Mouse (Mus musculus) forebrain, embryonic 16.5 days (tissue): Measurements from ENCODE around the gene Adtrp. TPM values are rescaled to one million over a fixed set of nuclear protein-coding genes. Genes with fewer than 3 reads are reported as not detected.

ENCODE experiments used
- ATAC-seq: fragments of 200-750 bp; cut with Nextera tagmentation; 2 replicates; pipeline ENCODE4 v1.8.0; 2017; ENCODE audit warnings: mild to moderate bottlenecking, moderate library complexity
- H3K27ac ChIP-seq: fragments of 300-500 bp; sonication (generic); 2 replicates; pipeline ENCODE4 v1.5.1; 2014; ENCODE audit warnings: low read length, control low read depth
- H3K27me3 ChIP-seq: fragments of 300-500 bp; sonication (generic); replicated peaks from 2 replicates; pipeline ENCODE4 v1.6.1; 2014; ENCODE audit warnings: low read length; ENCODE audit not compliant: control insufficient read depth, insufficient read depth
- H3K36me3 ChIP-seq: fragments of 300-500 bp; sonication (generic); 2 replicates; pipeline ENCODE4 v1.6.1; 2014; ENCODE audit not compliant: control insufficient read depth, insufficient read depth
- H3K4me1 ChIP-seq: fragments of 300-500 bp; sonication (generic); replicated peaks from 2 replicates; pipeline ENCODE4 v1.6.1; 2014; ENCODE audit warnings: low read length; ENCODE audit not compliant: control insufficient read depth, insufficient read depth
- H3K4me2 ChIP-seq: fragments of 300-500 bp; sonication (generic); 2 replicates; pipeline ENCODE4 v1.6.1; 2014; ENCODE audit warnings: mild to moderate bottlenecking, low read length, control low read depth
- H3K4me3 ChIP-seq: fragments of 300-500 bp; sonication (generic); replicated peaks from 2 replicates; pipeline ENCODE4 v1.5.1; 2014; ENCODE audit warnings: mild to moderate bottlenecking, low read length, control low read depth
- H3K9ac ChIP-seq: fragments of 300-500 bp; sonication (generic); replicated peaks from 2 replicates; pipeline ENCODE4 v1.6.1; 2014; ENCODE audit warnings: low read depth, low read length, control low read depth
- H3K9me3 ChIP-seq: fragments of 300-500 bp; sonication (generic); 2 replicates; pipeline ENCODE4 v1.6.1; 2016; ENCODE audit warnings: low read length; ENCODE audit not compliant: control insufficient read depth
- WGBS: fragments of 180-500 bp; shearing (Covaris S2); extraction: QIAGEN DNeasy Blood & Tissue Kit; methylation state at CpG from one replicate; pipeline ENCODE4 v1.1.7; 2014; 5-methylcytosine and 5-hydroxymethylcytosine counted together
- polyA plus RNA-seq: library from polyadenylated mRNA; unstranded; fragments of >200 nt; fragmentation: Nextera tagmentation; extraction: Ambion mirVana; gene quantifications from 2 replicates; pipeline ENCODE4 v1.2.1, GENCODE M21; 2015

Gene Adtrp
- polyA plus RNA-seq, 1 experiment from 2014 or later, result not detected

DNA sequence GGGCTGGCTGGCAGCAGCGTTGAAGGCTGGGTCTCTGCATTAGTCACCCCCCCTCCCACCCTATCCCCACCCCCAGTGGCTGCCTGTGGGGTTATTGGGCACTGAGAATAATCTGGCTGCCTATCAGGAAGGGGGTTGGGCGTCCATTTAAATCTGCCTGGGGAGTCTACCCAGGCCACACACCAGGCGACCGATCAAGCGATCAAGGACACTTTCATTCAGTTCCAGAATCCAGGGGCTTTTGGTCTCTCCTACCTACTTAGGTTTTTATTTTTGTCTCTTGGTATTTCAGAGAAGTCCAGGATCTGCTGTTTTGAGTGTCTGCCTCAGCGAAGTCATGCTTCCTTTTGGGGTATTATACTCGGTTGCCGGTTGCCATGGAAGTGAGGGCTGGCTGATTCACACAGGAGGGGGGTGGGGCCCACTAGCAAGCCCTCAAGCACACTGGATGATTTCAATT, 46.3 kb downstream of the Adtrp start:
- Histone ChIP-seq H3K4me2 (peak overlapping the region; percentile 31), H3K27ac (peak overlapping the region; percentile 17; the same call in 1 of the 2 replicates), H3K9me3 (no peaks in the 10 kb centered on the region), H3K36me3 (no peaks in the 10 kb centered on the region), H3K4me3 (no peak overlapping the region), H3K9ac (0 out of 2 replicates have a peak overlapping the region, but pooled peaks have one; percentile 11), H3K4me1 (peaks cover 18% of the 10 kb centered on the region), H3K27me3 (no peaks in the 10 kb centered on the region)
- peak; percentile 95 for ATAC-seq
- 2% methylated on average over 8 of the region's 8 CpGs for WGBS

DNA sequence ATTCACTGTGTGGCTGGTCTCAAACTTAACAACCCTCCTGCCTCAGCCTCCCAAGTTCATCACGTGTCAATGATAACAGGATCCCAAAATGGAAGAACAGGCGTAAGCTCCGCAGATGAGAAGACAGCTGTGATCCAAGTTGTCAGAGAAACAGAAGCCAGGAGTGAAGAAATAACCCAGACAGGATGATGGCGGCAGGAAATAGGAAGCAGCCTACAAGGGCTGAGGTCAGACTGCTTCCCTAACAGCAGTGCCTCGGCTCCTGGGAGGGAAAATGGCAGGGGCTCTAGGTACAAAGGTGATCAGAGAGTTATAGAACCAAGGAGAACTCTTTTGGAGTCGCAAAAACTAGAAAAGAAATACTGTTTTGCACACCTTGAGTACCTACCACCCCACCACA, 54.6 kb downstream of the Adtrp start:
- H3K4me3 ChIP-seq, result no peak overlapping the region
- WGBS, result 91% methylated on average over 6 of the region's 6 CpGs
- ATAC-seq, result no peak

DNA sequence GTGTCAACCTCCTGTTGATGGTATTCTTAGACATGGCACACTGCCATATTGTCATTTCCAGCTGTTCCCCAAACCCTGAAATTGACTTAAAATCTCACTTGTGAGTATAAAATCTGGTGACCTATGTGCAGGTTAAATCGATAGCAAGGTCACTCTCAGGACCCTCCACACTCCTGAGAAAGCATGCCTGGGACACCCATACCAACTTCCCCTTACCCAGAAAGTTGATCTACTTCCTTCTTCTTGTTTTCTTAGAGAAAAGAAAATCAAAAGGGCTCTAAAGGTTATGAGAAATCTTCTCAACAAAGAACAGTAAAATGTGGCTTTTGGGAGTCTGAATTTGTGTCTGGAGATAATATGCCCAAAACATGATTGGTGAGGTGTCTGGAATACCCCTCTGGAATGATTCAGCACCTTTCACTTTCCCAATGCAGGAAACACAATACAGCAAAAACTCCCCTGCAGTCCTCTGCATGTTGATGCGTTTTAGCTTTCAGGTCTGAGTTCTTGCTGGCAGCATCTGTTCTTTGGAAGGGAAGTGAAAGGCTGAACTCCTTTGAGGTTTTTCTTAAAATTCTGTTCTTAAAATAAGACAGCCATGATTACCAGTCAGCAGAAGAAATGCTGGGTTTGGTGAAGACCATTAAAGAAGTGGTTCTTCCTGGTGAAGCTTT, 59.5 kb downstream of the Adtrp start:
- Histone ChIP-seq H3K36me3 (no peaks in the 10 kb centered on the region), H3K27me3 (no peaks in the 10 kb centered on the region), H3K27ac (no peak overlapping the region), H3K9ac (no peak overlapping the region), H3K4me3 (no peak overlapping the region), H3K4me1 (peaks cover 2% of the 10 kb centered on the region; the same call in 1 of the 2 replicates), H3K4me2 (no peak overlapping the region), H3K9me3 (no peaks in the 10 kb centered on the region)
- 82% methylated on average over 2 of the region's 2 CpGs for WGBS
- no peak for ATAC-seq

More for the DNA sequence above, 54.6 kb downstream of the Adtrp start:
- Histone ChIP-seq H3K27ac (no peak overlapping the region), H3K27me3 (no peaks in the 10 kb centered on the region), H3K36me3 (no peaks in the 10 kb centered on the region), H3K9ac (no peak overlapping the region), H3K4me2 (no peak overlapping the region), H3K9me3 (no peaks in the 10 kb centered on the region), H3K4me1 (no peaks in the 10 kb centered on the region)

DNA sequence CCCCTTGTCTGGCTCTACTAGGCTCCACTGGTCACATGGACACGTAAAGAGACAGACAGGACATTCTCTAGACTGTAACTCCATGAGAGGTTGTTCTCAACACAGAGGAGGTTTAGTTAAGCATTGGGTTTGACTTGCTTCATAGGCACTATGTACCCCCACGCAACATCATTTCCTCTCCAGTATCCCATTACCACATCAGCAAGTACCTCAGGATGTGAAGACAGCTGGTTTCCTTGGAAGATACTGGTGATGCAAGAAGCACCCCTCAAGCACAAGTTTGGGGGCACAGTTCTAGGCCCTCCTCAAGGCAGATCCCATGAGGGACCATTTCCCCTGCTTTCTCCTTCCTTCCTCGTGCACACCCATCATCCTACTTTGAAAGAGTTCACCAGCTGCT, 60.8 kb downstream of the Adtrp start:
- Histone ChIP-seq H3K27me3 (no peaks in the 10 kb centered on the region), H3K9ac (no peak overlapping the region), H3K36me3 (no peaks in the 10 kb centered on the region), H3K27ac (no peak overlapping the region), H3K4me1 (peaks cover 2% of the 10 kb centered on the region; the same call in 1 of the 2 replicates), H3K4me3 (no peak overlapping the region), H3K4me2 (no peak overlapping the region), H3K9me3 (no peaks in the 10 kb centered on the region)
- WGBS, result 92% methylated on average over 3 of the region's 3 CpGs
- ATAC-seq, result no peak

DNA sequence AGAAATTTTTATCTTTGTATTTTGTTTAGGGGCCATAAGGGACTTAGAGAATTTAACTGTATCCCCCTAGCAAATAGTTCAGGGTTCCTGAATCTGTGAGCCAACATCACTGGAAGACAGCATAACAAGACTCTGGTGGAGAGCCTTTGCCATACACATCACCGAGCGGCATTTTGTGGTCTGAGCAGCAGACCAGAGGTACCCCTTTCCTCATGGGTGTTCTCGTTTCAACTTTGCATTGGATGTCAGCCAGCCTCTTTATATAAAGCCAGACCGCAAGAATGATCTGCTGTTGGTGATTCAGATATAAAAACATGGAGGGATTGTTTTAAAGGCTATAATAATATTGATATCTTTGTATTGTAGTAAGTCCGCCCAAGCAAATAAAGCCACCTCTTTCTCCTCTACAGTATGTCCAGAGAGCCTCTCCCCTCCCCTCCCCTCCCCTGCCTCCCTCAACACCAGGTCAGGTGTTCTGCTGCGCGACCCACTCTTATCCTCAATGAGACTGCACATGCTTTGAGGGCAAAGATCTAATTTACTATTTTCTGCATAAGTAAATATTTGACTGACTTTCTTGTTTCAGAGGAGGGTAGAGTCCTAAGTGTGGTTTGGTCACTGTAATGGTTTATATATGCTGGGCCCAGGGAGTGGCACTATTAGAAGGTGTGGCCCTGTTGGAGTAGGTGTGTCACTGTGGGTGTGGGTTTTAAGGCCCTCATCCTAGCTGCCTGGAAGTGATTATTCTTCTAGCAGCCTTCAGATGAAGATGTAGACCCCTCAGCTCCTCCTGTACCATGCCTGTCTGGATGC, 62.4 kb downstream of the Adtrp start:
- no peak for ATAC-seq
- no peak overlapping the region for H3K27ac ChIP-seq
- H3K4me3 ChIP-seq, result no peak overlapping the region
- no peaks in the 10 kb centered on the region for H3K27me3 ChIP-seq
- H3K9me3 ChIP-seq, result no peaks in the 10 kb centered on the region
- H3K36me3 ChIP-seq, result no peaks in the 10 kb centered on the region
- peaks cover 5% of the 10 kb centered on the region for H3K4me1 ChIP-seq
- no peak overlapping the region for H3K4me2 ChIP-seq
- WGBS, result 69% methylated on average over 7 of the region's 7 CpGs
- H3K9ac ChIP-seq, result no peak overlapping the region

DNA sequence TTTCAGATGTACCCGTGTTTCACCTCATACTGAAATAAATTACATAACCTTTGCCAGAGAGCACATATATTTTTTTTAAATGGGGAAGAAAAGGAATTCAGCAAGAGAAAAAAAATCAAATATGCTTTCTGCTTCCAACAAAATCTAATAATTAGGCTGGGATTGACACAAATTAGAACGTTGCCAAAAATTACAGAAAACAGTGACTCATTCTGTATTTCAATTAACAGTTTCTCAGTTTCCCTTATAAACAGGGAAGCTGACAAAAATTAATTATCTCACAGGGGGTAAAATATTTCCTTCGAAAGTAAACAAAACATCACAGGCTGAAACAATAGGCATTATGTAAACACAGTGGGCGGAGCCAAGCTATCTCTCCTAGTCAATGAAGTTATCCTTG, 67.2 kb downstream of the Adtrp start:
- Histone ChIP-seq H3K9me3 (no peaks in the 10 kb centered on the region), H3K4me3 (no peak overlapping the region), H3K36me3 (no peaks in the 10 kb centered on the region), H3K4me2 (no peak overlapping the region), H3K9ac (no peak overlapping the region), H3K4me1 (peaks cover 5% of the 10 kb centered on the region), H3K27me3 (peaks cover 4% of the 10 kb centered on the region; the same call in 1 of the 2 replicates), H3K27ac (no peak overlapping the region)
- no peak for ATAC-seq
- WGBS, result 46% methylated on average over 4 of the region's 4 CpGs

DNA sequence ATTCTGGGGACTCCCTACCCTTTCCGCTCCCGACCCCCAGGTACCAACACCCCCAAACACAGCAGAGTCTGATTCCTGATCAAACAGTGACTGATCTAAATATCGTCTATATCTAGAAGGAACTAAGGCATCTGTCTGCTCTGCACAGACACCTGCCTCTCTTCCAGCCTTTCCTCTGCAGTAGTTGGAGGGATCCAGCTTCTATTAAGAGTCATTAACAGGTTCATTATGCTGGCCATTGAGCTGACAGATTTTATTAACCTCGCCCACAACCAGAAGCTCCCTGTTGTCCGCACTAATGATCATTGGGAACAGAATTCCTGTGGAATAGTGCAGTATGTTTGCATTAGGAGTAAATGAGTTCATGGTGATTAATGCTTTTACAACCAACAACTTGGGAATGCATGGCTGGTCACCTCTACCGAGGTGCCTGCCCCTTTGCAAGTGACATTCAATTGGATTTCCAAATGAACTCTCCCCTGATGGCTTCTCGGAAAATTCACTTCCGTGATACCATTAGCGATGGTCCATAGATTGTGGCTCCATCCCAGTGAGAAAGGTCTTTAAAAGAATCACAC, 67.8 kb downstream of the Adtrp start:
- ATAC-seq, result no peak
- Histone ChIP-seq H3K9me3 (no peaks in the 10 kb centered on the region), H3K27ac (no peak overlapping the region), H3K27me3 (peaks cover 4% of the 10 kb centered on the region; the same call in 1 of the 2 replicates), H3K4me3 (no peak overlapping the region), H3K4me1 (peaks cover 5% of the 10 kb centered on the region; the same call in 1 of the 2 replicates), H3K9ac (no peak overlapping the region), H3K36me3 (no peaks in the 10 kb centered on the region), H3K4me2 (no peak overlapping the region)
- 48% methylated on average over 9 of the region's 9 CpGs for WGBS

DNA sequence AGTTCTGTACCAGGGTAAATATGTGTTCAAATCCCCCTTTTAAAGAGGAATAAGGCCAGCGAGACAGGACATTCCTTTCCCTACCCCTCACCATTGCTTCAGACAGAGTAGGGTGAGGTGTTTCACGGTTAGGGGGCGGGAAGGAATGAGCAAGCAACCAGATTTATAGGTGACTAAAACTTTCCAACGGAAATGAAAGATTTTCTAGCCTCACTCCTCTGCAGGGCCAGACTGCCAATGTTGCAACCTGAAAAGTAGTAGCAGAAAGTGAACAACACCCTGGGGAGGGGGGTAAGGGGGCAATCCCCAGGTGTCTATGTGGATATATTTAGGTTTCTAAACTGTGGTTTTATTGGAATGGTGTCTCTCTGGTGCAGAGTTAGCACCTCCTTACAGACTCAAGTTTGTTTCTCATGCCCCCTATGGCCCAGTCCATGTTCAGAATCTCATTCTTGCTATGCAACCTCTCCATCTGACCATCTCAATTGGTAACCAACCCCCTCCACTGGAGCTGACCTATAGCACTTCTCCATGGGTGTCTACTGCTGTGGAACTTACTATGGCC, 73.6 kb downstream of the Adtrp start:
- Histone ChIP-seq H3K4me1 (no peaks in the 10 kb centered on the region), H3K27ac (no peak overlapping the region), H3K4me3 (no peak overlapping the region), H3K9me3 (no peaks in the 10 kb centered on the region), H3K36me3 (no peaks in the 10 kb centered on the region), H3K27me3 (peaks cover under 1% of the 10 kb centered on the region; the same call in 1 of the 2 replicates), H3K4me2 (no peak overlapping the region), H3K9ac (no peak overlapping the region)
- 89% methylated on average over 4 of the region's 4 CpGs for WGBS
- no peak for ATAC-seq

DNA sequence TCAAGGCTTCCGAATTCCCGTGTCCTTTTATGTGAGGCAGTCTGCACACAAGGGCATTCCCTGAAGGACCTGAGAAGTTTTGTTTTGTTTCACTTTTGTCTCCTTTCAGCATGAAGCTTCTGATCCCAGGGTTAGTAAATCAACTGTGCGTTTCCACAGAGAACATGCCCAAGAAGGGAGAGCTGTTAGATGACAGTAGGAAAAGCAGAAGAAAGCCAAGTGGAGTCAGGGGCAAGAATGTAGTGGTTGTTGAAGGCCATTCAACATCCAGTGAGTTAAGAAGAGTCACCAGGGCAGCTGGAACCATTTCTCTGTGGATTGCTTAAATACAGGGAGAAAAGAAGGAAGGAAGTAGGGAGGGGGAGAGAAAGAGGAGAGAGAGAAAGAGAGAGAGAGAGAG, 76.4 kb downstream of the Adtrp start:
- no peak for ATAC-seq
- Histone ChIP-seq H3K4me1 (no peaks in the 10 kb centered on the region), H3K4me3 (no peak overlapping the region), H3K36me3 (no peaks in the 10 kb centered on the region), H3K27me3 (no peaks in the 10 kb centered on the region), H3K27ac (no peak overlapping the region), H3K4me2 (no peak overlapping the region), H3K9me3 (no peaks in the 10 kb centered on the region), H3K9ac (no peak overlapping the region)
- WGBS, result 69% methylated on average over 3 of the region's 3 CpGs
